Mouse (Mus musculus) 3134 (cell line): ENCODE data around the gene Doc2a.
"Not testable (repeated sequence)": the region's sequence is repeated elsewhere in the genome, so short reads cannot be mapped to it uniquely, and the experiment has no call there.

Experiments
- DNase-seq: peaks from one replicate; pipeline ENCODE4 v3.0.0-alpha.2; 2011; ENCODE audit warnings: low spot score; ENCODE audit not compliant: insufficient read length; ENCODE audit errors: extremely low read depth

The Doc2a gene

GRCm38 (mm10) chr7:126863791-126864190, 16.6 kb downstream of the Doc2a start:
- no peak for DNase-seq

GRCm38 (mm10) chr7:126867534-126867933, 20.3 kb downstream of the Doc2a start:
- DNase-seq: no peak

- DNase-seq: no peak
Observed at GRCm38 (mm10) chr7:126868003-126868402, 20.8 kb downstream of the Doc2a start.

GRCm38 (mm10) chr7:126869780-126870519, 22.7 kb downstream of the Doc2a start:
- no peak for DNase-seq

- DNase-seq: no peak
Observed at GRCm38 (mm10) chr7:126870520-126870891, 23.3 kb downstream of the Doc2a start.

- no peak for DNase-seq
Observed at GRCm38 (mm10) chr7:126877239-126877638, 30.0 kb downstream of the Doc2a start.

- no peak for DNase-seq
Observed at GRCm38 (mm10) chr7:126881040-126881439, 33.8 kb downstream of the Doc2a start.

- no peak for DNase-seq
Observed at GRCm38 (mm10) chr7:126883731-126884181, 36.5 kb downstream of the Doc2a start.

GRCm38 (mm10) chr7:126884286-126885164, 37.3 kb downstream of the Doc2a start, which contains the start of gene Taok2:
Taok2 (minus strand) TSS chr7:126884703.
- DNase-seq: peak; percentile 98

- no peak for DNase-seq
Observed at GRCm38 (mm10) chr7:126887281-126887680, 40.1 kb downstream of the Doc2a start.

GRCm38 (mm10) chr7:126888852-126889251, 41.6 kb downstream of the Doc2a start:
- no peak for DNase-seq

GRCm38 (mm10) chr7:126896912-126897311, 49.7 kb downstream of the Doc2a start:
- no peak for DNase-seq

- DNase-seq: no peak
Observed at GRCm38 (mm10) chr7:126897390-126898101, 50.3 kb downstream of the Doc2a start.

- DNase-seq: peak; percentile 93
Observed at GRCm38 (mm10) chr7:126898102-126898990, 51.1 kb downstream of the Doc2a start.

- not testable (repeated sequence) for DNase-seq
Observed at GRCm38 (mm10) chr7:126899781-126900180, 52.6 kb downstream of the Doc2a start.
